Mouse (Mus musculus) heart, adult 8-10 months (tissue): ENCODE results near the gene Olfr345. TPM values are rescaled to one million over a fixed set of nuclear protein-coding genes. Genes with fewer than 3 reads are reported as not detected.

Experiments used
- DNase-seq: peaks from one replicate; pipeline ENCODE4 v3.0.0; 2022; ENCODE audit warnings: low spot score
- total RNA-seq, 4 experiments: library from RNA; stranded (reverse); gene quantifications; 2 replicates each; pipeline ENCODE4 v1.2.4; 2022

Gene Olfr345
- total RNA-seq, result not detected

DNA sequence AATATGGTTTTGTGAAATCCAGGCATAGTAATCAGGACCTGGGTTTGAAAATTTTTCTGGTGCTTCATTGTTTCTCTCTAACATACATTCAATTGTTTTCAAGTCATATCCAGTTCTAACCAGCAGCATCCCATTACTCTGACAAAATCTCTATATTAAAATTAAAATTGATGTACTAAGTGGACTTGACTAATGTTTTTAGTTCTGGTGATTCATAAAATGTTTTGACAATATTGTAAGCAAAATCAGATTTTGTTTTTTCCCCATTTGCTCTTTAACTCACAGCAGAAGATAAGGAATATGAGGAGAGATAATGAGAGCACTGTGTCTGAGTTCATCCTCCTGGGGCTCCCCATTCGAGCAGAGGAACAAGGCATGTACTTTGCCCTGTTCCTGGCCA lies at the start of gene Olfr345:
TSS of gene Olfr345 (plus strand) at position 301 of the 400 bp plus-strand sequence.
- DNase-seq, result no peak

- DNase-seq, result no peak
Measured at GRCm38 (mm10) chr2:36685488-36685887, 45.6 kb downstream of the Olfr345 start, which contains the start of gene Olfr346. Olfr346 (plus strand) TSS chr2:36685788.

Other genes with a start within 250 kb of the Olfr345 start
- not detected for gene Olfr339, start 221.1 kb upstream of the Olfr345 start, total RNA-seq
- gene Olfr340, start 187.5 kb upstream of the Olfr345 start, total RNA-seq, result not detected
- gene Olfr341, start 157.6 kb upstream of the Olfr345 start, total RNA-seq, result not detected
- gene Olfr342, start 115.0 kb upstream of the Olfr345 start, total RNA-seq, result not detected
- gene Olfr344, start 73.4 kb upstream of the Olfr345 start, total RNA-seq, result under 1 TPM in 1 of 4 experiments, not detected in 3; 0.06 TPM
- gene Olfr346, start 45.7 kb downstream of the Olfr345 start, total RNA-seq, result not detected
- gene Olfr347, start 91.9 kb downstream of the Olfr345 start, total RNA-seq, result not detected
- not detected for gene Olfr348, start 144.2 kb downstream of the Olfr345 start, total RNA-seq
- gene Olfr50, start 150.5 kb downstream of the Olfr345 start, total RNA-seq, result not detected
- not detected for gene Olfr3, start 177.0 kb downstream of the Olfr345 start, total RNA-seq
- not detected for gene Olfr350, start 206.3 kb downstream of the Olfr345 start, total RNA-seq
- gene Olfr351, start 222.6 kb downstream of the Olfr345 start, total RNA-seq, result not detected
- not detected for gene Olfr352, start 228.4 kb downstream of the Olfr345 start, total RNA-seq